Mouse (Mus musculus): ENCODE measurements around the gene Gpx6.

Gpx6 gene

DNA sequence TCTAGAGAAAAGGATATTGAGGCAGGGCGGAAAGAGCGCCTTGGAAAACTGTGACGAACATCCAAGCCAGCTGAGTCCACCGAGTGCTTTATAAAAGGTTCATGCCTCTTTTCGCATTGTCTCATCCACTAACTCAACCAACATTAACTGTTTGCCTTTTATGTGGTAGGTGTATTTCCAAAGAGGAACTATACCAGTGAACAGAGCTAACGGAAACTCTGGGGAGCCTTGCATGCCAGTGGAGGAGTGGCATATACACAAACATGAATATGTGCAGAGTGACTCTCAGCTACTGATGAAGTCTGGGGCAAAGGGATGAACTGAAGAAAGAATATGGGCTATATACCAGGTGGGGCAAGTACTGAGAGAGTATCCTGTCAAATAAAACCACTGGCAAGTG lies 11.5 kb downstream of the Gpx6 start:
- no peak for DNase-seq (ENCODE audit: low spot score)

DNA sequence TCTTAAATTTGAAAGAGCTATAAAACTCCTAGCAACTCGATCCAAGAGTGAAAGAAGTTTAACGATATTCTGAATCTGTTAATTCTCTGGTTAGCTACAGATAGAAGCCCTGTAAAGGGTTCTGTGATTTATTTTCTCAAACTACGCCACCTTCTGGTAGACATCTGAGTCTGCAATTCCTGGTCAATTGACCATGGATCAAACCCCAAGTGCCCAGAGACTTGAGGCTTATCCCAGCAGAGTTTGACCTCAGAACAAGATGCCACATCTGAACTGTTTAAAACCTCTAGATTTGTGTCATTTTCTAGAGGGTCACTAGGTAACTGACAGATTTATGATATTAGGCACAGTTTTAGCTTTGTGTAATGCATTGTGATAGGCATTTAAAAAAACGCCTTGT lies 14.3 kb downstream of the Gpx6 start:
- DNase-seq (ENCODE audit: low spot score) = peak; percentile 88

DNA sequence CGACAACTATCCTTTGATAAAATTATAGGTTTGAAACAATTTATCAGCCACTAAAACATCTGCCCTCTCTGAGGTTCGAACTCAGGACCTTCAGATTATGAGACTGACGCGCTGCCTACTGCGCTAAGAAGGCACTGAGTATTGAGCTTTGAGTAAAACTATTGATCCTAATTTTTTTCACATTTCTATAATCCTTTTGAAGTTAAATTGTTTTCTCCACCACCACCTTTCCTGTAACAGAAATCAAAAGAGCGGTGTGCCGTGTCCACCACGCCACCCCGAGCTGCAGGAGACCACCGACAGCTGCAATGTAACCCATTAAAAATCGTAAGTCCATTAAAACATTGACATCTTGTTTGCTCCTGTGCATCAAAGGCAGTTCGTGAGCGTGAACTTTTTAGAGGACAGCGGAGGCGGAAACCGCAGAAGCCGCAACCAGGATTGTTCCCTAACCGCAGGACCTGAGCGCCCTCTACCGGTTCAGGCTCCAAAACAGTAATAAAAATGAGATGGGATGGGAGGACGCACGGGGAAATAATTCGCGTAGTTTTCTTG lies 14.8 kb downstream of the Gpx6 start:
- peak; percentile 95 for DNase-seq (ENCODE audit: low spot score)

DNA sequence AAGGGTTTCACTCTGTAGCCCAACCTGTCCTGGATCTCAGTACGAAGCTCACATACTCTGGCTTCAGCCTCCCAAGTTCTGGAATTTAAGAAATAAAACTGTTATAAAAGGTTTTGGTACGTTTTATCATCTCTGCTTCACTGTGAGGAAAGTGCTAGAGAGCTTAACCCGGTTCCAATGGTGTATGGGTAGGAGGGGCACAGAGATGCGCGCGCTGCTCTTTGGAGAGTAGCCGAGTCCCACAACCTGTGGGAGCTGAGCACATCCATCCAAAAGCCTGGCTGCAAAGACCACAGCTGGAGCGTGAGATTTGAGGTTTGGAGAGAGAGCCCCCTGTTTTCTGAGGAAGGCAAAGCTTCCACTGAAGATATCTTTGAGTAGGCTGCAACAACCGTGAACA lies 15.5 kb downstream of the Gpx6 start:
- peak; percentile 73 for DNase-seq (ENCODE audit: low spot score)

DNA sequence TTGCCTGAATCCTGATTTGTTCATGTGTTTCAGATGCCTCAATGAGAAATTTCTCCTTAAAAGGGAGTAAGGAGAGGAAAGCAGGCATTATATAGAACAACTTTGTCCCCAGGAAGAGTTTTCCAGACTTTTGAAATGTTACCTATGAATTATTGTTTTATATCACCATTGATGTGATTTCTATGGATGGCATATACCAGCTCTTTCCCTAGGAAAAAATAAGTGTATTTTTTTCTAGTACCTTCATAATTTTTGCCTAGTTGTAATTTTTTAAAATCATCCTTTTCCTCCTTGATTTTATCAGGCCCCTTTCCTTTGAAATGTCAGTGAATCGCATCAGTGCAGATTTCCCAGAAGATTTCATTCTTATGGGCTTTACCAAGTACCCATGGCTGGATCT lies 34.7 kb downstream of the Gpx6 start, which contains the start of gene Olfr1367:
TSS of gene Olfr1367 (plus strand) at position 301 of the 400 bp plus-strand sequence.
- no peak for DNase-seq (ENCODE audit: low spot score)

DNA sequence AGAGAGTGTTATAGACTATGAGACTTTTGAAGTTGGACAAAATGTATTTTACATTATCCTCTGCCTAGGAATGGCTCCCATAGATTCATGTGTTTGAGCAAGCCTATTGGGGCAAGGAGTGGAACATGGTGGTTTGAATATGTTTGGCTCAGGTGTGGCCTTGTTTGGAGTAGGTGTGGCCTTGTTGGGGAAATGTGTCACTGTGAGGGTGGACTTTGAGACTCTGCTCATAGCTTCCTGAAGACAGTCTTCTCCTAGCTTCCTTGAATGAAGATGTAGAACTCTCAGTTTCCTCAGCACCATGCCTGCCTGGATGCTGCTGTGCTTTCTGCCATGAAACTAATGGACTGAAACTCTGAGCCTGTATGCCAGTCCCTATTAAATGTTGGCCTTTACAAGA lies 38.7 kb downstream of the Gpx6 start:
- DNase-seq (ENCODE audit: low spot score) = no peak

DNA sequence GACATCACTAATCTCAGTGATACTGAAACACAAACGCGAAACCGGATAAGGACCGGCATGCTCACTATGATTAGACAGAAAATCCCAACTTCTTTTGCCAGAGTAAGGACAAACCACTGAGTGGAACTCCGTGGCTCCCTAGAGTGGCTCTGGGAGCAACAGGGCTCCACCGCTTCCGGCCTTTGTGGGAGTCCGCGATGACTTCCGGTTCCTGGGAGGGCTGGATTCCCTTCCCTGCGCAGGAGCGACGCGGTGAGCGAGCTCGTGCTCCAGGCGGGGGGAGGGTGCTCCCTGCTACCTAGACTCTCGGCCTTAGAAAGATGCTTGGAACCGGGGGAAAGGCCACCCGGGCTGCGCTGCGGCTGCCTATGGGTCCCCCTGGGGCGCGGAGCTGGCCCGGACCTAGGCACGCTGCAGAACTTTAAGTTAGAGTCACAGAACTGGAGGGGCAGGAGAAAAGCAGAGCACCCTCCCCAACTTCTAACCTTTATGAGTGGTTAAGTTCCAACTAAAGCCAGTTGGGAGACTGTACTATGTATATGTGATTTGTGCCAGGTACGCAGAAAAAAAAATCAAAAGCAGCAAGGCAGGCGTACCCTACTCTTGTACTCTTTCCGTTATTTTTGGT lies 50.8 kb downstream of the Gpx6 start, which contains the start of gene Zscan12:
TSS of gene Zscan12 (plus strand) at position 200 of the 628 bp plus-strand sequence.
- peak; percentile 98 for DNase-seq (ENCODE audit: low spot score)

DNA sequence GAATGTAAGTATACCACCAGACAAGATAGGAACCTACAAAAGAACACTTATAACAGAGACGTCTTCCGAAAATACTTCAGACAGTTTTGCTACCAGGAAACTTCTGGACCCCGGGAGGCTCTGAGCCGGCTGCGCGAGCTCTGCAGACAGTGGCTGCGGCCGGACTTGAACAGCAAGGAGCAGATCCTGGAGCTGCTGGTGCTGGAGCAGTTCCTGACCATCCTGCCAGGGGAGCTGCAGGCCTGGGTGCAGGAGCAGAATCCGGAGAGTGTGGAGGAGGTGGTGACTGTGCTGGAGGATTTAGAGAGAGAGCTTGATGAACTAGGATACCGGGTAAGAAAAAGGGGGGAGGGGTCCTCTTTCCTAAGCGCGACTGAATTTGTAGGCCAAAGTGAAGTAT lies 51.8 kb downstream of the Gpx6 start:
- DNase-seq (ENCODE audit: low spot score) = peak; percentile 9

DNA sequence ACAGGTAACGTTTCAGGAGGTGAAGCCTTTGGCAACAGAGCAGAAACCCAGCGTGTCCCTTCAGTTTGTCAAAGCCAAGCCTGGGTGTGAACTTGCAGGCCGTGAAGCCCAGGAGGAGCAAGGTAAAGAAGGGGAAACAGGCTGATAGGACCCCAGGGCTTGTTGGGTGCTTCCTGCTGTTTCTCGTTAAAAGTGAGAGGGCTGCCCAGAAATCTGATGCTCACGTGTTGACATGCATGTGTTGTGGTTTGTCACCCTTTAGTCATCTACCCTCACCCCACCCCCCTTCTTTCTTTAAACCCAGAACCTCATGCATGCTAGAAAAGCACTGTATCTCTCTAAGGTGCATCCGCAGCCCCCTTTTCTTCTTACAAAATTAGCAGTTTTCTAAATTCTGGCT lies 54.7 kb downstream of the Gpx6 start:
- DNase-seq (ENCODE audit: low spot score) = no peak

Measured in embryo, embryonic 10.5 days (tissue).